Mouse (Mus musculus) hindbrain, postnatal 0 days (tissue): ENCODE data around the gene Pla2g4e. TPM values are rescaled to one million over a fixed set of nuclear protein-coding genes. Genes with fewer than 3 reads are reported as not detected.

Experiments used
- ATAC-seq: fragments of 200-750 bp; cut with Nextera tagmentation; 2 replicates; pipeline ENCODE4 v1.8.0; 2017; ENCODE audit warnings: mild to moderate bottlenecking, moderate TSS enrichment, moderate library complexity
- DNase-seq: peaks from one replicate; pipeline ENCODE4 v3.0.0-alpha.2; 2015; ENCODE audit warnings: low spot score
- H3K27ac ChIP-seq: fragments of 300-500 bp; sonication (generic); 2 replicates; pipeline ENCODE4 v1.5.1; 2014; ENCODE audit warnings: mild to moderate bottlenecking
- H3K27me3 ChIP-seq: fragments of 300-500 bp; sonication (generic); 2 replicates; pipeline ENCODE4 v1.6.1; 2014; ENCODE audit warnings: low read length, mixed read lengths; ENCODE audit not compliant: insufficient read depth
- H3K36me3 ChIP-seq: fragments of 300-500 bp; sonication (generic); 2 replicates; pipeline ENCODE4 v1.6.1; 2014; ENCODE audit warnings: low read length, mixed read lengths; ENCODE audit not compliant: insufficient read depth
- H3K4me1 ChIP-seq: fragments of 300-500 bp; sonication (generic); 2 replicates; pipeline ENCODE4 v1.6.1; 2014; ENCODE audit warnings: antibody characterized with exemption, low read length, mixed read lengths; ENCODE audit not compliant: insufficient read depth
- H3K4me2 ChIP-seq: fragments of 300-500 bp; sonication (generic); 2 replicates; pipeline ENCODE4 v1.6.1; 2014; ENCODE audit warnings: low read depth, mild to moderate bottlenecking, low read length, moderate library complexity, mixed read lengths
- H3K4me3 ChIP-seq: fragments of 300-500 bp; sonication (generic); 2 replicates; pipeline ENCODE4 v1.5.1; 2014; ENCODE audit warnings: low read length
- H3K9ac ChIP-seq: fragments of 300-500 bp; sonication (generic); replicated peaks from 2 replicates; pipeline ENCODE4 v1.6.1; 2014; ENCODE audit warnings: mild to moderate bottlenecking, low read length, moderate library complexity, mixed read lengths
- H3K9me3 ChIP-seq: fragments of 300-500 bp; sonication (generic); 2 replicates; pipeline ENCODE4 v1.6.1; 2016; ENCODE audit warnings: low read length, mixed read lengths
- CTCF ChIP-seq: IDR thresholded peaks from 2 replicates; pipeline ENCODE4 v1.5.1; 2016; ENCODE audit warnings: antibody characterized with exemption, control low read depth, low read depth
- WGBS: fragments of 180-500 bp; shearing (Covaris S2); extraction: QIAGEN DNeasy Blood & Tissue Kit; methylation state at CpG from one replicate; pipeline ENCODE4 v1.1.7; 2014; 5-methylcytosine and 5-hydroxymethylcytosine counted together
- polyA plus RNA-seq: library from polyadenylated mRNA; unstranded; fragments of >200 nt; fragmentation: Nextera tagmentation; extraction: Ambion mirVana; gene quantifications from 2 replicates; pipeline ENCODE4 v1.2.1, GENCODE M21; 2015
- total RNA-seq: library from RNA; depleted of rRNA; stranded (reverse); fragments of >200 nt; gene quantifications from 2 replicates; pipeline ENCODE4 v1.2.3, GENCODE M21; 2014

Pla2g4e gene
- total and polyA plus RNA-seq, 2 experiments from 2014 or later = 8.0 to 15.0 TPM

DNA sequence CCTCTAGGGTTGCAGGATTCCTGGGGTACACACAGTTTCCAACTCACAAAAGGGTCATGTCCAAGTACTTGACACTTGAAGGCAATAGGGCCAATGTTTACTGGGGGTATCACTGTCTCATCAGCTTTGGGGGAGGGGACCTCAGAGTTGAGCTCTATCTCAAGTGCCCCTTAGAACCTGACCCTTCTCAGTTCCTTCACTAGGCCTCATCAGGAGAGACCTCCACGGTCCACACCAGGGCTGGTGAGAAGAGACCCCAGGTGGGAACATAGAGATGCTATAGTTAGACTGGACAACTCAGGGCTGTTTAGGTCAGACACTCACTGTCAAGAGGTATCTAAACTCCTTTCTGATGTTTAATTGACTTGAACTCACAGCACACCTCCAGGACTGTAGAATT lies 106.0 kb downstream of the Pla2g4e start:
- WGBS = 82% methylated on average over 1 of the region's 1 CpGs

DNA sequence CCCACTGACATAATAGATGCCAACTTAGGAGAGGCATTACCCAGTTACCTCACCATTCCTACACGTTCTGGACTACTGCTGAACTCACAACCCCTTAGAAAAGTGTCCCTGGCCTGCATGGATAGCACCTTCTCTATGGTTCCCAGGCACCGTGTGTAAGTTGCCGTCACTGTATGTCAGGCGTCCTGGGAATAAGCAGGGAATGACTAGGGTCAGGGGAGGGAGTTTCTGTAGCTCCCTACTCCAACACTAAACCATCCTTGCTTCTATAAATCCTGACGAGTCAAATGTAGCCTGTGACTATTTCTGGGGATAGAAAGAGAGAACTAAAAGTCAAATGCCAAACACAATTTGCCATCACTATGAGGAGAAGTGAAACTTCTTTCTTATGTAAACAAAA lies 107.9 kb downstream of the Pla2g4e start:
- Histone ChIP-seq H3K27me3 (no peaks in the 10 kb centered on the region), H3K9ac (no peak overlapping the region), H3K9me3 (no peaks in the 10 kb centered on the region), H3K36me3 (no peaks in the 10 kb centered on the region), H3K4me1 (no peaks in the 10 kb centered on the region), H3K4me3 (no peak overlapping the region), H3K4me2 (no peak overlapping the region), H3K27ac (no peak overlapping the region)
- ATAC-seq (no peak), DNase-seq (no peak)
- no peak for TF ChIP-seq CTCF
- 72% methylated on average over 5 of the region's 5 CpGs for WGBS

More for the DNA sequence above, 106.0 kb downstream of the Pla2g4e start:
- H3K27me3 ChIP-seq = no peaks in the 10 kb centered on the region
- ATAC-seq (no peak), DNase-seq (no peak)
- no peak overlapping the region for H3K27ac ChIP-seq
- H3K4me1 ChIP-seq = no peaks in the 10 kb centered on the region
- no peaks in the 10 kb centered on the region for H3K36me3 ChIP-seq
- H3K4me2 ChIP-seq = no peak overlapping the region
- TF ChIP-seq CTCF = no peak
- no peak overlapping the region for H3K4me3 ChIP-seq
- no peaks in the 10 kb centered on the region for H3K9me3 ChIP-seq
- no peak overlapping the region for H3K9ac ChIP-seq

DNA sequence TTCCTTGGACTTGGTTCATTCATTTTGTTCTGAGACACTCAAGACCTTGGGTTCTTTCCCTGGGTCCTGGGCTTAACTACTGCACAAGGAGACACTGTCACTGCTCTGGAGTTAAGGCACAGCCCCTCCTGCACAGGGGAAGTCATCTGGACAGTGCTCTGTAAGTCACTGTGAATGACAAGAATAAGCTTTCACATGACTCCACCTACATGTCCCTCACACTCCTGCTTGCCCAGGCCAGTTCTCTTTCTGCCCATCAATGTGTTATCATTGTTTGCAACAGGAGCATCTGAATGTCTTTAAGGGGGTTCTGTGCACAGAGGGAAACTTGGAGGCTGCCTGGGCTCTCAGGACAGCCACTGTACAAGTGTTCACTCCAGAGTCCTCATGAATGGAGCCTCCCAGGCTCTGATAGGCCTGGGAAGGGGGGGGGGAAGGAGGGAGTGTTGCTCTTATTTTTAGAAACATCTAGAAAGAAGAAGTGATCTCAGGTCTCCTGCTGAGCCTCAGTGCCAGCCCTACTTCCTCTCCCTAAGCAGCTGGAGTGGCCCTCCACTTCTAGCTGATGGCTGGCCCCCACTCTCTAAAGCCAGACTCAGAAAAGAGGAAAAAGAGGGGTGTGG lies 110.6 kb downstream of the Pla2g4e start:
- Histone ChIP-seq H3K4me3 (no peak overlapping the region), H3K27me3 (no peaks in the 10 kb centered on the region), H3K9me3 (no peaks in the 10 kb centered on the region), H3K4me2 (no peak overlapping the region), H3K9ac (no peak overlapping the region), H3K27ac (no peak overlapping the region), H3K36me3 (no peaks in the 10 kb centered on the region), H3K4me1 (no peaks in the 10 kb centered on the region)
- TF ChIP-seq CTCF = no peak
- DNase-seq (no peak), ATAC-seq (no peak)

DNA sequence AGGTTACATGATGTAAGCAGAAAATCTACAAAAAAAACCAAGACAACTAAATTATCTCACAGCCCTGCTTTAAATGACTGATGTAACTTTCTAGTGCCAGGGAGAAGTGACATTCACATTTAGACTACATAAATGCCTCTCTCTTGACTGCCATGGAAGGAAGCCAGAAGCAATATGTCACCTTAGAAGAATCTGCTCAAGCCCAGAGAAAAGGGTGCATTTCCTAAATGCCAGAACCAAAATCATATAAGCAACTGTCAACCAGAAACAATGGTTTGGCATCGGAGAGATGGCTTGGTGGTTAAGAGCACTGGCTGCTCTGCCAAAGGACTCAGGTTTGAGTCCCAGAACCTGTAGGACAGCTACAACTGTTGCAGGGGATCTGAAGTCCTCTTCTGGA lies 113.3 kb downstream of the Pla2g4e start:
- Histone ChIP-seq H3K27me3 (no peaks in the 10 kb centered on the region), H3K36me3 (no peaks in the 10 kb centered on the region), H3K27ac (no peak overlapping the region), H3K9ac (no peak overlapping the region), H3K4me3 (no peak overlapping the region), H3K9me3 (no peaks in the 10 kb centered on the region), H3K4me2 (no peak overlapping the region), H3K4me1 (no peaks in the 10 kb centered on the region)
- DNase-seq (no peak), ATAC-seq (no peak)
- no peak for TF ChIP-seq CTCF
- WGBS = 73% methylated on average over 1 of the region's 1 CpGs

DNA sequence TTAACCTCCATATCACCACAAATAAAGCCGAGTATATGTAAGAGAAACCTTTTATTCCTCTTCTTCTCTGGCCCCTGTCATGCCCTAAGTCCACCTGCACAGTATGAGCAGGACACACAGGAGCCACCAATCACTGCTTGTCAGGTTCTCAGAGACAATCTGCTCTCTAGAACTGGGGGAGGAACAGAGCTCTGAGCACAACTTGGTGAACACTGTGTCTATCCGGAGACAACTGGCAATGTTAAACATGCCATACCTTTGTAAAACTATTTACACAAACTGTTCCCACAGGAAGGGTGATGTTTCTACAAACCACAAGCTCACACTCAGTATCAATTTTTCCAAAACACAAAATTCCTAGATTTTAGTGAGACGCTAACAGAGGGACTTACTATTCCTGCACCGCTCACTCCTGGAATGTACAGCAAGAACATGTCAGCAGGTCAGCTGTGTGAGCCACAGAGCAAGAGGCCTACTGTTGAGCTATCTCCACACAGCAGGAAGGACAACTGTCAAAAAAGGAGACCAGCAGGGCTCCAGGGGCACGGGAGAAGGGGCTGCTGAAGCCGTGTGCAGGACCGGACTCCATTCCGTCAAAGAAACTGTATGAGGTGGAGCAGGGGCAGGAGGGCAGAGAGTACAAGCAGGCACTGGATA lies 115.8 kb downstream of the Pla2g4e start:
- Histone ChIP-seq H3K4me1 (no peaks in the 10 kb centered on the region), H3K27me3 (no peaks in the 10 kb centered on the region), H3K9me3 (no peaks in the 10 kb centered on the region), H3K36me3 (no peaks in the 10 kb centered on the region), H3K27ac (peak overlapping the region; percentile 15; the same call in 1 of the 2 replicates), H3K4me3 (no peak overlapping the region), H3K4me2 (no peak overlapping the region), H3K9ac (no peak overlapping the region)
- DNase-seq = no peak
- ATAC-seq = no peak
- TF ChIP-seq CTCF = no peak
- WGBS = 63% methylated on average over 8 of the region's 8 CpGs

DNA sequence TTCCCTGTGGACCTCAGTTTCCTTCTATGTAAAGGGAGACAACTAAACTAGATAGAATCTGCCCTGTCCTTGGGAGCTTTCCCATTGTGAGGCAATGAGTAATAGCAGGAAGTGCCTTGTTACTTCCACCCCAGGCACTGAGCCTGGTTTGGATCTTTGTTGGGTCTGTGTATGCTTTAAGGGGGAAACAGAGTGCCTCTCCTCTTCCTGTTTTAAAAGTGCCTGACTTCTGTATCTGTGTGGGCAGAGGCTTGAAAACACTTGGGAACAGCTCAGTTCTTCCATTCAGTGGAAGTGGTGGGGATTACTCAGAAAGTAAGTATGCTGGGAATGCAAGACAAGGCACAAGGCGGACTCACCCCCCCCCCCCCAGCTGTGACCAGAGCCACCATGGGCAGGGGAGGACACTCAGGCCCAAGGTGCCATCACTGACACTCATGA lies 116.5 kb downstream of the Pla2g4e start:
- no peaks in the 10 kb centered on the region for H3K9me3 ChIP-seq
- no peaks in the 10 kb centered on the region for H3K27me3 ChIP-seq
- 73% methylated on average over 1 of the region's 1 CpGs for WGBS
- H3K36me3 ChIP-seq = no peaks in the 10 kb centered on the region
- no peak overlapping the region for H3K4me2 ChIP-seq
- H3K27ac ChIP-seq = peak overlapping the region; percentile 15; the same call in 1 of the 2 replicates
- ATAC-seq = no peak
- no peak overlapping the region for H3K9ac ChIP-seq
- no peak for TF ChIP-seq CTCF
- DNase-seq = no peak
- H3K4me3 ChIP-seq = no peak overlapping the region
- no peaks in the 10 kb centered on the region for H3K4me1 ChIP-seq

DNA sequence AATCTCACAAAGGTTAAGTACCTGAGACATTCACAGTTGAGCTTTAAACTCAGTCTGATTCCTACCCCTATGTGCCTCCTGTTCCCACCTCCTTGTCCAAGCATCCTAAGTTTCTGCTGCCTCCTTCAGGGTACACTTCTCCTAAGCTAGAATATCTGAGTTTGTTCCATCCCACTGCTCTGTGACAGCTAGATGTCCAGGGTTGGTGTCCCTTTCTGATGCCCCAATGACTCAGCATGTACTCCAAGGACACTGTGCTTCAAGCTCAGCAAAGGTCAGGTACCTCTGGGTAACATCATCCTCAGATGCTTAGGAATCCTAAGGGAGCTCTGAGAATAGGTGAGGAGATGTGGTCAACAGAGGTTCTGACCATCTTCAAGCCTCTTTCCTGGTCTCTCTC lies 117.1 kb downstream of the Pla2g4e start:
- ATAC-seq = no peak
- Histone ChIP-seq H3K27ac (no peak overlapping the region), H3K4me1 (no peaks in the 10 kb centered on the region), H3K4me2 (no peak overlapping the region), H3K36me3 (no peaks in the 10 kb centered on the region), H3K27me3 (no peaks in the 10 kb centered on the region), H3K9me3 (no peaks in the 10 kb centered on the region), H3K9ac (no peak overlapping the region), H3K4me3 (no peak overlapping the region)
- no peak for TF ChIP-seq CTCF
- no peak for DNase-seq
